Mouse (Mus musculus) neural tube, embryonic 11.5 days (tissue): ENCODE measurements at regions not wholly inside any gene's neighbourhood (a gene's known extent, or its start where the extent isn't known, plus 50 kb on each side); places are given as distances from the start of the nearest gene placed in this dataset.
"Not testable (repeated sequence)": the region's sequence is repeated elsewhere in the genome, so short reads cannot be mapped to it uniquely, and the experiment has no call there.

Experiments
- ATAC-seq: fragments of 200-750 bp; cut with Nextera tagmentation; 2 replicates; pipeline ENCODE4 v1.8.0; 2017; ENCODE audit warnings: moderate number of reproducible peaks, mild to moderate bottlenecking, moderate TSS enrichment, moderate library complexity; ENCODE audit not compliant: insufficient read depth, low FRiP score, low TSS enrichment
- DNase-seq: peaks from one replicate; pipeline ENCODE4 v3.0.0-alpha.2; 2015; ENCODE audit warnings: low spot score
- H3K27ac ChIP-seq: fragments of 300-500 bp; sonication (generic); 2 replicates; pipeline ENCODE4 v1.5.1; 2014; ENCODE audit warnings: low read depth, mild to moderate bottlenecking, low read length
- H3K27me3 ChIP-seq: fragments of 300-500 bp; sonication (generic); 2 replicates; pipeline ENCODE4 v1.6.1; 2014; ENCODE audit warnings: mild to moderate bottlenecking, low read length, mixed read lengths; ENCODE audit not compliant: control insufficient read depth, insufficient read depth
- H3K36me3 ChIP-seq: fragments of 300-500 bp; sonication (generic); 2 replicates; pipeline ENCODE4 v1.6.1; 2014; ENCODE audit warnings: mild to moderate bottlenecking, low read length, moderate library complexity, mixed read lengths; ENCODE audit not compliant: control insufficient read depth, insufficient read depth
- H3K4me1 ChIP-seq: fragments of 300-500 bp; sonication (generic); 2 replicates; pipeline ENCODE4 v1.6.1; 2014; ENCODE audit warnings: low read length, mixed read lengths; ENCODE audit not compliant: control insufficient read depth, insufficient read depth
- H3K4me2 ChIP-seq: fragments of 300-500 bp; sonication (generic); 2 replicates; pipeline ENCODE4 v1.6.1; 2014; ENCODE audit warnings: low read depth, mild to moderate bottlenecking, moderate library complexity
- H3K4me3 ChIP-seq: fragments of 300-500 bp; sonication (generic); 2 replicates; pipeline ENCODE4 v1.5.1; 2014; ENCODE audit warnings: low read depth, low read length
- H3K9ac ChIP-seq: fragments of 300-500 bp; sonication (generic); 2 replicates; pipeline ENCODE4 v1.6.1; 2014; ENCODE audit warnings: mild to moderate bottlenecking, low read length
- H3K9me3 ChIP-seq: fragments of 300-500 bp; sonication (generic); 2 replicates; pipeline ENCODE4 v1.6.1; 2016; ENCODE audit warnings: low read length; ENCODE audit not compliant: control insufficient read depth
- WGBS: fragments of 180-500 bp; shearing (Covaris S2); extraction: QIAGEN DNeasy Blood & Tissue Kit; methylation state at CpG from one replicate; pipeline ENCODE4 v1.1.7; 2014; 5-methylcytosine and 5-hydroxymethylcytosine counted together

DNA sequence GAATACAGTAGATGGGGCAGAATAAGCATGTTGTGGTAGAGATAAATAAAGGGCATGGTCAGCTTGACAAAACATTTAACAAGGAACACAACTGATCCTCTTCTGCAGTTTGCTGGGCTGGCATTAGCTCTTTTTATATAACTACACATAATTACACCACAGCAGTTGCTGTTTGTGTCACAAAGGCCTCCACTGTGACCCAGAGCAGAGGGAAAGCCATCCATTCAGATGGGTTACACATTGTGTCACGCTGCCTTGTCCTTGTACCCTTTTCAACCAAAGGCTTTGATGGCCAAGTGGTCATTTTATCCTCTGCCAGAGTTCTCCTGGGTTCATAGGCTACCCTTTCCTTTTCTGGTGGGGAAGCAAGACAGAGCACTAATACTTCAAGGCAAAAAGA lies 209.6 kb upstream of the Rnf219 start:
- WGBS = 0% methylated on average over 1 of the region's 1 CpGs
- Histone ChIP-seq H3K4me3 (no peak overlapping the region), H3K9ac (no peak overlapping the region), H3K27me3 (no peaks in the 10 kb centered on the region), H3K9me3 (no peaks in the 10 kb centered on the region), H3K36me3 (no peaks in the 10 kb centered on the region), H3K4me2 (no peak overlapping the region), H3K4me1 (no peaks in the 10 kb centered on the region), H3K27ac (no peak overlapping the region)
- DNase-seq (no peak), ATAC-seq (no peak)

DNA sequence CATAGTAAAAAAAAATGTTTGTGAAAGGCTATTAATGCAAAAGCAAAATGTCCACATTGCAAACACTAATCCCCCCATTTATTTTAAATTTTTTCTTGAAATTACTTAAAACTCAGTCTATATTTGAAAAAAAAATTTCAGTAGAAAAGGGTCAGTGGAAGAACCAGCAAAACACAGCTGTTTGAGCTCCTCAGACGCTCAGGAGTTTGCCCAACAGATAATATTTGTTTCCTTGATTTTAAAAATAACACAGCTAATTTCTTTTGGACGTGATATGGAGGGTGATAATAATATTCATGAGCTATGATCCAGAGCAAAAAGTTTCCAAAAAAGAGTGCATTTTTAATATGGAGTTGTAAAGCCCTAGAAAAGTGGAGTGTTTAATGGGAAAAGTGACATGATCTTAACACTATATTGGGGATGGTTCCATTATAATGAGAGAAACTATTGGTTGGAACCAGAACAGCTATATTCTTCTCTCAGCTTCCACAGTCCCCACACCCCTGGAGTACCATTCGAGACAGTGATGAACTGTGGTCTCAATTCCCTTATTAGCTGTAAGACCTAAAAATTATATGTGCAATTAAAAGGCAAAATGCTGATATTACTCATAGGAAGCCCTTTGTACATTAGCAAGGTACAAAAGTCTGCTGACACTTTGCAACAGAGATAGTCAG lies 209.0 kb upstream of the Rnf219 start:
- no peak for ATAC-seq
- Histone ChIP-seq H3K9ac (no peak overlapping the region), H3K4me1 (no peaks in the 10 kb centered on the region), H3K27me3 (no peaks in the 10 kb centered on the region), H3K27ac (no peak overlapping the region), H3K36me3 (no peaks in the 10 kb centered on the region), H3K9me3 (no peaks in the 10 kb centered on the region), H3K4me2 (no peak overlapping the region), H3K4me3 (no peak overlapping the region)
- WGBS = 70% methylated on average over 3 of the region's 3 CpGs
- DNase-seq = no peak

DNA sequence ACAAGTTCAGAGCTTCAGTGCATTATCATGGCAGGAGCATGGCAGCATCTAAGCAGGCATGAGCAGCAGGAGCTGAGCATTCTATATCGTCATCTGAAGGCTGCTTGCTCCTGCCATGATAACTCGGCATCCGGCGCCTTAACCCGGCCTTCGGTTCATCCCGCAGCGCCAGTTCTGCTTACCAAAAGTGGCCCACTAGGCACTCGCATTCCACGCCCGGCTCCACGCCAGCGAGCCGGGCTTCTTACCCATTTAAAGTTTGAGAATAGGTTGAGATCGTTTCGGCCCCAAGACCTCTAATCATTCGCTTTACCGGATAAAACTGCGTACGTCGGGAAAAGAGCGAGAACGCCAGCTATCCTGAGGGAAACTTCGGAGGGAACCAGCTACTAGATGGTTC lies 193.2 kb upstream of the Rnf219 start:
- not testable (repeated sequence) for H3K4me1 ChIP-seq, H3K4me2 ChIP-seq, H3K36me3 ChIP-seq, H3K4me3 ChIP-seq, H3K27ac ChIP-seq, H3K9ac ChIP-seq, H3K27me3 ChIP-seq, H3K9me3 ChIP-seq, DNase-seq, ATAC-seq
- 92% methylated on average over 17 of the region's 24 CpGs for WGBS

DNA sequence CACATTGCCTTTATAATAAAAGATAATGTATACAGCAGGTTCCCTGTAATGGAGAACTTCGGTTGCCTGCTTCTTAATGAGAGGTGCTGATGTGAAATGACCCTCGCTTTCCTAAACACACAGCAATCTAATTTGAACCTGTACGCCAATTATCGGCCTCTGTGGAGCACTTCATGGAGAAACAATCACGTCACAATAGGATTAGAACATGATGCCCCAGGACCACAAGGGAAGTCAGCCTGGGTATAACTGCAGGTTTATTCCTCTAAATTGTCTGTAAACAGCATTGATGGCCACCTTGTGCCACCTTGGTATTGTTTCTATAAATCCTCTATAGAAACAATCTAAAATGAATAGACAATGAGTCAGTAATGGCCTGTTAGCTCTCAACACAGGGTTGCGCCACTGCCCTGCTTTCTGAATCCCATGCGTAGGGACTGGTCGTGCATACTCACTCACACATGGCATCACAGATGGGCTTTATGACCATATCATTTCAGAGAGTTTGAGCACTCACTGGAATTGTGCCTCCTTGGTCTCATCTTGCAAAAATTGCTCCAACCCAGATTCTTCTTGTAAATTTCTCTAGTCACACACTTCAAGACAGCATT lies 179.9 kb upstream of the Rnf219 start:
- H3K4me2 ChIP-seq = no peak overlapping the region
- DNase-seq (no peak), ATAC-seq (no peak)
- no peak overlapping the region for H3K27ac ChIP-seq
- H3K4me1 ChIP-seq = no peaks in the 10 kb centered on the region
- H3K9me3 ChIP-seq = no peaks in the 10 kb centered on the region
- no peaks in the 10 kb centered on the region for H3K27me3 ChIP-seq
- H3K36me3 ChIP-seq = no peaks in the 10 kb centered on the region
- no peak overlapping the region for H3K4me3 ChIP-seq
- 79% methylated on average over 8 of the region's 8 CpGs for WGBS
- H3K9ac ChIP-seq = no peak overlapping the region

DNA sequence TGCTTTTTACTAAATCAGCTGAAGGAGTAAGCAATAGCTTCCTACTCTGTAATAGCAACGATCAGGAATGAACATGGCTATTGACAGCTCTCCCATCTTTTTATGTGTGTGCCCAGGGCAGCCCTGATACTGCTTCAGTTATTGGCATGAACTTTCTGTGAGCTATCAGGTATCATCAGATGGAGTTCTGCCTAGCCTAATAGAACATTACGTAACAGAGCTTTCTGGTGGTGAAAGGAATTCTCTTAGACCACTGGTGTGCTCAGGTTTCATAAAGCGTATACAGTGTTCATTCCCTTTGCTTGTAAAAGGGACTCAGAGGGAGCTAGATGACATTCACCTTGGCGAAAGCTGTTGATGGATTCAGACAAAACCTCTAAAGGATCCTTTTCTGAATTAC lies 176.5 kb upstream of the Rnf219 start:
- no peak for ATAC-seq
- no peak overlapping the region for H3K4me2 ChIP-seq

DNA sequence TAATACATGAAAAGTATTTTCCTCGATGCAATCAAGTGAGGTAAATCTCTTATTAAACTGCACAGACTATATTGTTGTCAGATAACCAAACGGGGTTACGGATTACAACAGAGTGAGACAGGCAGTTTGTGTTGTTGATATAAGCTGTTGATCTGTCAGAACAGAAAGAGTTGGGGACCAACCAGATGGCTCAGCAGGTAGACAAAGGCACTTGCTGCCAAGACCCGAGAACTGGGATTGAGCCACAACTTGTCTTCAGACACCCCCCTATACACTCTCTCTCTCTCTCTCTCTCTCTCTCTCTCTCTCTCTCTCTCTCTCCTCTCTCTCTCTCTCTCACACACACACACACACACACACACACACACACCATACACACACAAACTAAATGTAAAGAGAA lies 172.7 kb upstream of the Rnf219 start:
- Histone ChIP-seq H3K4me1 (no peaks in the 10 kb centered on the region), H3K4me3 (no peak overlapping the region), H3K27me3 (no peaks in the 10 kb centered on the region), H3K36me3 (no peaks in the 10 kb centered on the region), H3K4me2 (no peak overlapping the region), H3K9me3 (no peaks in the 10 kb centered on the region), H3K27ac (no peak overlapping the region), H3K9ac (no peak overlapping the region)
- DNase-seq (no peak), ATAC-seq (no peak)
- WGBS = 77% methylated on average over 4 of the region's 4 CpGs

More for the DNA sequence above, 176.5 kb upstream of the Rnf219 start:
- WGBS = 92% methylated on average over 4 of the region's 4 CpGs
- no peaks in the 10 kb centered on the region for H3K9me3 ChIP-seq
- H3K27me3 ChIP-seq = no peaks in the 10 kb centered on the region
- H3K9ac ChIP-seq = no peak overlapping the region
- no peak for DNase-seq
- no peak overlapping the region for H3K27ac ChIP-seq
- H3K4me3 ChIP-seq = no peak overlapping the region
- no peaks in the 10 kb centered on the region for H3K36me3 ChIP-seq
- no peaks in the 10 kb centered on the region for H3K4me1 ChIP-seq

DNA sequence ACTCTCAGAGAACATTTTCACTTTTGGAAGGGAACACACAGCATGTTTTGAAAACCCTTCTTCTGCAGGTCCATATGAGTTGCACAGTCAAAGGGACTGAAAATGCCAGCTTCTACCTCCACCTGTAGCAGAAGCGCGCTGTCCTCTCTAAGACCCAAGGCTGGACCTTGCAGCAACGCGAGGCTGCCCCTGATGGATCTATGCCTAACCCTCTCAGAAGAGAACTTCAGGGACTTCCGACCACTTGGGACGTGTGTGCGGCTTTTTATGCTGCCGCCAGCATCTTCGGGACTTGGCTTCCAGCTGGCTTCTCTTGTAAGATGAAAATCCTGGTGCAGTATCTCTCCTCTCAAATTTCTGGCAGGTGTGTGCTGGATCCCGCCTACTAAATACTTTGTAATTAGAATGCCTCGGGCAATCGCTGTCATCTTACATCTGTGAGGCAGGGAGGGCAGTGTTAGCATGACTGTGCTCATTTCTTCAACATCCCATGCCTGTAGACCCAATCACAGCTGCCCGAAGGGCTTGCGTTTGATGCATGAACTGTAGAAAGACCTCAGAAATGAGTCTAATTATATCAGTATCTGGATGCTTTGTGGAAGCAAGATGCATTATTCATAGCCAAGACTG lies 171.8 kb upstream of the Rnf219 start:
- Histone ChIP-seq H3K27ac (no peak overlapping the region), H3K9ac (no peak overlapping the region), H3K4me2 (no peak overlapping the region), H3K27me3 (no peaks in the 10 kb centered on the region), H3K9me3 (no peaks in the 10 kb centered on the region), H3K36me3 (no peaks in the 10 kb centered on the region), H3K4me3 (no peak overlapping the region), H3K4me1 (no peaks in the 10 kb centered on the region)
- no peak for DNase-seq
- ATAC-seq = no peak
- WGBS = 86% methylated on average over 14 of the region's 14 CpGs

DNA sequence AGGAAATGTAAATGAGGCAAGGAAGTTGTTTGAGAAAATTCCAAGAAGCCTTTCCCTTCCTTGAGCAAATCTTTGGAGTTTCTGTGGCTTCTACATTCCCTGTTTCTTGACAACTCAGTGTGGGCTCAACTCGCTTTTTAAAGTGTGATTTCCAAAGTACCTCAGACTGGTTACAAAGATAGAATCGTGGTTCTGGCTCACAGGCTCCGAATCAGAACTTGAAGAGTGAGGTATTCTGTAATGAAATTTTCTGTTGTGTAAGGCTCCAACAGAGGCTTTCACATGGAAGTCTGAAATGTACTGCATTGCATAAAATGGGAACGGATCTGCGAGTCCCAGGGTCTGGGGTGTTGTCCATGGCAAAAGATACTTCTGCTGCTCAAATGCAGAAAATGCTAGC lies 170.2 kb upstream of the Rnf219 start:
- DNase-seq (no peak), ATAC-seq (no peak)
- Histone ChIP-seq H3K4me2 (no peak overlapping the region), H3K27me3 (no peaks in the 10 kb centered on the region), H3K4me1 (no peaks in the 10 kb centered on the region), H3K4me3 (no peak overlapping the region), H3K27ac (no peak overlapping the region), H3K9me3 (no peaks in the 10 kb centered on the region), H3K36me3 (no peaks in the 10 kb centered on the region), H3K9ac (no peak overlapping the region)
- WGBS = 90% methylated on average over 5 of the region's 5 CpGs

DNA sequence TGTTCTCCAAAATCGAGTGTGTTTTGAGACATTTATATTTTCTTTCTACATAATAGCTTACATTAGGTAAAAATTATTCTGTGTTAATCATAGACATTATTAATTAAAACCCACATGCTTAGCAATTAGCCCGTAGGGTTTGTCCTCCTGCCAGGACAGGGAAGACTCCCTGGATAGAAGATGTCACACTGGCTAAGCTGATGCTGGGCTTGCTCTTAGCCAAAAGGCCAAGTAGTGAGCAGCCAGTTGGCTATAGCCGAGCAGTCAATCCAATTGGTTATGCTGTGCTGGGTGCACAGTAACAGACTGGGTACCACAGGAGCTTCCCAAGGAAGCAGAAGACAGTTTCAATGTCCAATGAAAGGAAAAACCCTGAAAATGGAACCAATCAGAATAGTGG lies 166.0 kb upstream of the Rnf219 start:
- 87% methylated on average over 3 of the region's 3 CpGs for WGBS
- Histone ChIP-seq H3K9ac (no peak overlapping the region), H3K4me2 (no peak overlapping the region), H3K27ac (no peak overlapping the region), H3K27me3 (no peaks in the 10 kb centered on the region), H3K36me3 (no peaks in the 10 kb centered on the region), H3K4me3 (no peak overlapping the region), H3K9me3 (no peaks in the 10 kb centered on the region), H3K4me1 (no peaks in the 10 kb centered on the region)
- no peak for DNase-seq
- ATAC-seq = no peak
